Mouse (Mus musculus) 3134 (cell line): Measurements from ENCODE around the gene Nfkbia.
A peak's percentile ranks its signal among the peaks of the same experiment; 100 is the strongest.

Source experiments
- DNase-seq: peaks from one replicate; pipeline ENCODE4 v3.0.0-alpha.2; 2011; ENCODE audit warnings: low spot score; ENCODE audit not compliant: insufficient read length; ENCODE audit errors: extremely low read depth

Gene Nfkbia

GRCm38 (mm10) chr12:55492184-55492898, at the start of gene Nfkbia:
TSS of gene Nfkbia (minus strand) at chr12:55492647.
- DNase-seq = peak; percentile 94

GRCm38 (mm10) chr12:55539157-55539556, 46.7 kb upstream of the Nfkbia start:
- no peak for DNase-seq

DNA sequence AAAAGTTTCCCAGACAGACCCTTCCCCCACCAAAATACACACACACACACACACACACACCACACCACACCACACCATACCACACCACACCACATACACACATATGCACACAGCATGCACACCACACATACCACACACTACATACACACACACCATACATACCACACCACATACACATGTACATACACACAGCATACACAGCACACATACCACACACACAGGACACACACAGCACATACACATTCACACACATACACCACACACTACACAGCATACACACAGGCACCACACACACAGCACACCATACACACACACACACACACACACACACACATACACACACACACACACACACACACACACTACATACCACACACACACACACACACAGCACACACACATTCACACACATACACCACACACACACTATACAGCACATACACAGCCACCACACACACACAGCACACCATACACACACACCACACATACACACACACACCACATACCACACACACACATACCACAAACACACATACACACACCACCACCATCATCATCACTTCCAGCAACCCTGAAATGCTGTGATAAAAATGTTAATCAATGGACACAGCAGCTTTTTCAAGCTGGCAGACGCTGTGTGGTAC, 46.0 kb upstream of the Nfkbia start:
- DNase-seq = no peak

- DNase-seq = no peak
Measured at GRCm38 (mm10) chr12:55537742-55538141, 45.3 kb upstream of the Nfkbia start.

DNA sequence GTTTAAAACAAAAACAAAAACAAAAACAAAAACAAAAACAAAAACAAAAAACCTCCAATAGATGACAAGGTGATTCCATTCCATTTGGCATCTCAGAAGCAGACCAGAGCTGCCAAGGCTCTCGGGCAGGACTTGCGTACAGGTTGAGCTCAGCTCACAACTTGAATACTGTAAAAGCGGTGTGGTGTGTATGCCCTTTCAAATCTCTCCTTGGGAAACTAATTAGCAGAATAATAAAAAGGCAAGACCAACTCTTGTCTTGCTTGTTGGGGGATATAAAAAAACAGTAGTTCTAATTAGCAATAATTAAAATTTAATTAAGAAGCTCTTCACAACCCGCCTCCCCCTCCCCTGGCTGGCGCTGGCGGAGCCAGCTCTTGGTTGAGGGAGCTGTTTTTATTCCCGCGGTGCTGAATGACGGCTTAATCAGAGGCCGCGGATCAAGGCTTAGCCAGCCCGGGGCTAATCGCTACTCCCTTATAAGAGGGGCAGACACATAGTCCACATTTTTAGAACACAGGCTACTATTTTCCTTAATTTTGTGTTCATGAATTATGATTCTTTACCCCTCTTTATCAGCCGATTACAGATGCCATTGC, 44.2 kb upstream of the Nfkbia start:
- DNase-seq = no peak

DNA sequence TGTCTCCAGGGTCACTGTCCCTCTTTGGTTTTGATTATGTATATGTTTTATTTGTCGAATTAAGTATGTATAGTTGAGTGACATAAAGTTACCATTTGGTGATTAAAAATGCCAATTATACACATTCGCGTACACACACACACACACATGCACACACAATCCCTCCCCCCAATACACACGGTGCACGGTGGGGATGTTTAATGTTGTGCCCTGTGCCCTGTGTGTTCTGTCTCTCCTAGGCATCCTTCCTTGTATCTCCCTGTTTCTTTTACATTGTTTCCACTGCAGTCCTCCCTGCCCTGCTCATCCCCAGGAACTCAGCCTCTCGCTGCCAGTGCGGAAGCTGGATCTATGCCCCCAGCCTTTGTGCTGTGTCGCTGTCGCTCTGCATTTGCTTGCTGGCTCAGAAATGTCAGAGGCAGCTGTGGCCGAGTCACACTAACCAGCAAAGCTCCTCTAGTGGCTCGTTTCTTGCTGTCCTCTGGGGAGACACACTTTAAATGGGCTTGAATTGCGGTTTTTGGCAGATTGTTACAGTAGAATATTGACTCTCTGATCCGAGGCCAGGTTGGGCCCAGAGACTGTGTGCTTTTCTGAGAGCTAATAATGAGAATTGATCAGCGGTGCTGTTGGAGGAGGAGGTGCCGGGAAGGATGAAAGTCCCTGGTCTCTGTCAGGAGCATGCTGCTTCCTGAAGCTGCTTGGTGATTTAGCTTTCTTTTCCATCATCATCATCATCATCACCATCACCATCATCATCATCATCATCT, 34.7 kb upstream of the Nfkbia start:
- no peak for DNase-seq

DNA sequence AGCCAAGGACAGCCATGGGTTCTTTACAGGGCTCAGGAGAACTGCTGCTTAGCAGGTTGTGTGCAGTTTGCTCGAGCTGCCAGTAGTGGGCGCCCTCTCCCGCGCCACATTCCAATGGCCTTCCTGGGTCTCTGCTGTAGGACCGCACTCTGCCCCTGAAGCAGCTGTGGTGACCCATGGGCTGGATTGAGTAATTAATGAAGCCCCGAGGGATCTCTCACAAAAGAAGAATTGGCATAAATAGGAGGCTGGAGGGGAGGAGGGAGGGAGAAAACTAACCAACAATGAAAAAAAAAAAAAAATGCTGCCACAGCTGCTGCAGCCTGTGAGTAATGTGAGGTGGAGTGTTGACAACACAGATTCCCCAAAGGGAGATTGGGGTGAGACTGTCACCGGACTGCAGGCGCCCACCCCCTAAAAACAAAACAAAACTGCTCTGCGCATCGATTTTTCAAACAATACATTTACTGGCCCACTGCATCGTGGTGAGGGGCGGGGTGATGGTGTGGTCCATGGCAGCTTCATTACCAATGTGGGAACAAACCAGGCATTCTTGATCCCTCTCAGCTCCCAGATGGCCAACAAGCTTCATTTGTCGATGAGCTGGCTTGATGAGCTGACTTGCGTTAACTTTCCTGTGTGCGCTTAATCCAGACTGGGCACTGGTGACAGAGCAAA, 25.8 kb upstream of the Nfkbia start:
- peak; percentile 56 for DNase-seq

- DNase-seq = no peak
Measured at GRCm38 (mm10) chr12:55508817-55509216, 16.4 kb upstream of the Nfkbia start.

DNA sequence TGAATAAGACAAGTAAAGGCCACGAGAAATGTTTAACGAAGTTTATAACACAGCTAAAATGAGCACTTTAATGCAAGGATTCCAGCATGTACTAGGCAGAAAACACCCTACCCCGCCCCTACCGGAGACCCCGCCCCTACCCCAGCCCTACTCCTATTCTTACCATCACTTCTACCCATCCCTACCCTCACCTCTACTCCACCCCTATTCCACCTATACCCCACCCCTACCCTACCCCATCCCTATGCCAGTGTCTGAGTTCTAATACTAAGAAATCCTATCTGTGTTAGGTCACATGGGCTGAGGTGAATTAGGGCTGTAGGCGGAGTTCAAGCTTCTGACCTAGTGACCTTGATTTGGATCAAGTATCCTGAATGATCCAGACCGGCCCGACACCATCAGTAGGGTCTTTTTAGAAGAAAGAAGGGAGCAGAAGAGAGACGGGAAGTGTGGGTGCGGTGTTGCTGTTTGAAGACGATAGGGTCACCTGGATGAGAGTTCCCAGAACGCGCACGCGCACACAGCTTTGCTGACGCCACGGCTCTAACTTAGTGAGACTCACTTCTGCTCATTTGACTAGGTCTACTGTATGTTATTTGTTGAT, 15.0 kb upstream of the Nfkbia start:
- no peak for DNase-seq

DNA sequence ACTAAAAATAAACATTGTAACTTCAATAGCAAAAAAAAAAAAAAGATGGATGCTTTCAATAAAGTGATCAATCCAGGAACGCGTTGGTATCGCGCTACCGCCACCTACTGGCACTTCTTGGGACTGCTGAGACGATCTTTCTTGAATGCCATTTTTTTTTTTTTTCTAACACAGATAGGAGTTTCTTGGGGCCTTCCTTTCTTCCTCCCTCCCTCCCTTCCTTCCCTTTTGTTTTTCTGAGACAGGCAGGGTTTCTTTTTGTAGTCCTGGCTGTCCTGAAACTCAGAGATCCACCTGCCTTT, 13.5 kb upstream of the Nfkbia start:
- no peak for DNase-seq

GRCm38 (mm10) chr12:55505314-55506028, 13.0 kb upstream of the Nfkbia start:
- no peak for DNase-seq

- peak; percentile 66 for DNase-seq
Measured at GRCm38 (mm10) chr12:55499031-55499430, 6.6 kb upstream of the Nfkbia start.

- no peak for DNase-seq
Measured at GRCm38 (mm10) chr12:55497737-55498136, 5.3 kb upstream of the Nfkbia start.

DNA sequence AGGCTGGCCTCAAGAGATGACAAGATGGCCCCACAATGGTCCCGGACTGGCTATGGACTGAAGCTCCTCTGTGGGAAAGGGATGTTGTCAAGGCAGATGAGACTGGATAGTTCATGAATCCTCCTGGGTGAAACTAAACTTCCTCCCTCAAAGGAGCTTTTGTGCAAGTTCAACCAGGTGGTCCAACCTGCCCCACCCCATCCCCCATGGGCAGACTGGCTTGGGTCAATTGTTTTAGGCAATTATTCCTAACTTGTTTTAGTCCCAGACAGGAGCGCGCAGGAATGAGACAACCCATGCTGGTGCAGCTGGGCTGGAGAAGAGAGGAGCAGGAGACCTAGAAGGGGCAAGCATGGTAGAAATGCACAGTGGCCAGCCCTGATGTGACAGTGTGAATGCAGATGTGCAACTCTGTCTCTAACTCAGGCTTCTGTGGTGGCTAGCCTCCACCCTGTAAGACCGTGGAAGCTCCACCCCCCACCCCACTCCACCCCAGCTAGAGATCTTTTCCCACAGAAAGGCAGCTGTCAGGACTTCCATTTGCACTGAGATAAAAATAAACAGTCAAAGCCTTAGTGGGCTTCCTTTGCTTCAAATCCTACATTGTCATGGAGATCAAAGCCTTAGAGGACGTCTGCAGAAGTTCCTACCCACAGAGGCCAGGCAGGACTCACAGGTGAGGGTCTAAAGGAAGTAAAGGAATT, 3.6 kb upstream of the Nfkbia start:
- DNase-seq = no peak

GRCm38 (mm10) chr12:55495114-55495901, 2.9 kb upstream of the Nfkbia start:
- DNase-seq = no peak

DNA sequence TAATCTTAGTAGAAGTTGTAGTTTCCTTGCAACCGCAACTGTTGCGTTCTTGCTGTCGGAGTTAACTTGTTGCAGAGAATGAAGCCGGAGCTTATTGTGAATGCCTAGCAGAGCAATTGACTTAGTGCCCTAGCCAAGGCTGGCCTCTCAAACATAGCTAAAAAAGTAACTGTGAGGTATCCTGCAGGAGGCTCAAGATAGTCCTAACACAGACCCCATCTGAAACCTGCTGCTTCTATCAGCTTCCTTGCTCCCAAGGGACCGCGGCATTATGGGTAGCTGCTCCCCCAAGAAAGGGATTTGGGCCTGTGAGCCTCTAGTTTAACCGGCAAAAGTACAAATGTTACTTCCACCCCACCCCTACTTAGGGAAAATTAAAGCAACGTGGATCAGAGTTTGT, 934 bp upstream of the Nfkbia start:
- no peak for DNase-seq

GRCm38 (mm10) chr12:55492941-55493340, 494 bp upstream of the Nfkbia start:
- DNase-seq = no peak

DNA sequence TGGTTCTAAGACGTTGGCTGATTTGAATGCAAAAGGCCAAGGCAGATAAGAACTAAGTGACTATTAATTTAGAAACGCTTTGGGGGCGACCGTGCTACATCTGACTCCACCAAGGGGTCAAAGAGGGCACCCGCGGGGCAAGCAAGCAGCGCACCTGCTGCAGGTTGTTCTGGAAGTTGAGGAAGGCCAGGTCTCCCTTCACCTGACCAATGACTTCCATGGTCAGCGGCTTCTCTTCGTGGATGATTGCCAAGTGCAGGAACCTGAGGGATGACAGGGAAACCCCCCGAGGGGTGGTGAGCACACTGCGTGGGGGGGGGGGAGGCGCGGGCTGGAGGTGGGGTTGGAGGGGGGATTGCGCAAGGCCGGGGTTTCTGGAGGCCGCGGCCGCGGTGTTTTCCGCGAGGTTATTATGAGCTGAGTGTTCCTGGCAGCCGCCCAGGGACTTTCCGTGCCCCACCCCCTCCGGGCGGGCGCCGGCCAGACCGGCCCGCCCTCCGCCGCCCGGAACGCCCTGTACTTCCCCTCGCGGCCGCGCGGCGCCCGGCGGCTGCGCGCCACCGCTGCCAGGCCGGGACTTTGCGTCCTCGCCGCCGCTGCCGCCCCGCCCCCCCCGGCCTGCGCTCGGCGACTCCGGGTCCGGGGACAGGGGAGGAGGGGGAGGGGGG, 797 bp downstream of the Nfkbia start:
- peak; percentile 93 for DNase-seq
